Mouse (Mus musculus): ENCODE measurements at regions not wholly inside any gene's neighbourhood (a gene's known extent, or its start where the extent isn't known, plus 50 kb on each side); places are given as distances from the start of the nearest gene placed in this dataset.

DNA sequence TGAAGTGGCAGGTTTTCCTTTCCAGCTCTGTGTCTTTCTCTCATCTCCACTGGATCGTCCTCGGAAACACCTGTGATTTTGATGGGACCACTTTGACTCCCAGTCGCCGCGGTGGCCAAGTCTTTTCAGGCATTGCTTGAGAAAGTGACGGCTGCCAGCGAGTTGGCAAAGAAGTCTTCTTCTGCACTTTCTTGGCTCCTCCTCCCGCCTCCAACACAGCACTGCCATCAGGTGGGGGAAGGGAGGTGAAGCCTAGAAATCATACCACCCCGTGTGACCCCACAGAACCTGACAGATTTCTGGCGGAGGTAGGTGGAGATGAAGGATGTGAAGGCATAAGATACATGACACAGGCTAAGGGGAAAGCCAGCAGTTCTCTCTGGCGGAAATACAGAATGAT lies 327.3 kb downstream of the Etnk1 start:
- TF ChIP-seq CTCF (IDR thresholded peaks at IDR 0.05; ENCODE audit: extremely low read depth, insufficient read depth, low read length): no peak
- no peak for TF ChIP-seq POLR2A (IDR thresholded peaks at IDR 0.05; ENCODE audit: extremely low read depth, insufficient read depth, low read length)

Measured in cortical plate, adult 2 months (tissue).